Mouse (Mus musculus): Measurements from ENCODE around the gene A830018L16Rik. TPM values are rescaled to one million over a fixed set of nuclear protein-coding genes. Genes with fewer than 3 reads are reported as not detected.

Gene A830018L16Rik
- polyA plus RNA-seq, 1 experiment from 2014 or later: 2.4 TPM

GRCm38 (mm10) chr1:11881706-11882105 lies 467.8 kb downstream of the A830018L16Rik start:
- no peak for ATAC-seq (ENCODE audit: insufficient read depth, low FRiP score, low TSS enrichment)
- no peaks in the 10 kb centered on the region for H3K4me1 ChIP-seq (ENCODE audit: control insufficient read depth, insufficient read depth, low read length)
- 58% methylated on average over 2 of the region's 2 CpGs for WGBS
- H3K4me2 ChIP-seq (ENCODE audit: low read depth): no peak overlapping the region
- H3K4me3 ChIP-seq (ENCODE audit: low read depth, low read length): no peak overlapping the region
- H3K27me3 ChIP-seq (ENCODE audit: control insufficient read depth, insufficient read depth, low read length): no peaks in the 10 kb centered on the region
- no peaks in the 10 kb centered on the region for H3K36me3 ChIP-seq (ENCODE audit: control insufficient read depth, insufficient read depth, low read length)
- DNase-seq (ENCODE audit: low spot score): no peak
- H3K9me3 ChIP-seq (ENCODE audit: control insufficient read depth, low read length): no peaks in the 10 kb centered on the region
- no peak overlapping the region for H3K9ac ChIP-seq (ENCODE audit: low read length)
- H3K27ac ChIP-seq (ENCODE audit: low read depth, low read length): no peak overlapping the region

DNA sequence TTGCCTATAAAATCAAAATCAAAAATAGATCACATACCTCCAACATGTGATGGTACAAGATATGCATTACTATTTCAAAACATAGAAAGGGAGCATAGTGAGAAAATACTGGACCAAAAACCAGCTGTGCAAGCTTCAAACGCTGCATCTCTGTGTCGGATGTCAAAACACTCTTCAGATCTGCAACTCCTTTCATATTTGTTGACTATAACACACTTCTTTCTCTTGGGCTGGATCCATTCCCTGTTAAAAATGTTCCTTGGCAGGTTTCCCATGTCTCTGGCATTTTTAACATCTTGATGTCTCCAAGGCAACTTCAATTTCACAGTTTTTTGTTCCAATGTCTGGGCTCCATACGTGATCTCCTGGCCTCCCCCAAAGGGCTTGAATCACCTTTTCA lies 481.8 kb downstream of the A830018L16Rik start:
- no peaks in the 10 kb centered on the region for H3K27me3 ChIP-seq (ENCODE audit: control insufficient read depth, insufficient read depth, low read length)
- H3K9me3 ChIP-seq (ENCODE audit: control insufficient read depth, low read length): no peaks in the 10 kb centered on the region
- DNase-seq (ENCODE audit: low spot score) (no peak), ATAC-seq (ENCODE audit: insufficient read depth, low FRiP score, low TSS enrichment) (no peak)
- H3K4me3 ChIP-seq (ENCODE audit: low read depth, low read length): no peak overlapping the region
- H3K36me3 ChIP-seq (ENCODE audit: control insufficient read depth, insufficient read depth, low read length): no peaks in the 10 kb centered on the region
- no peak overlapping the region for H3K9ac ChIP-seq (ENCODE audit: low read length)
- H3K27ac ChIP-seq (ENCODE audit: low read depth, low read length): no peak overlapping the region
- H3K4me1 ChIP-seq (ENCODE audit: control insufficient read depth, insufficient read depth, low read length): no peaks in the 10 kb centered on the region
- 86% methylated on average over 3 of the region's 3 CpGs for WGBS
- no peak overlapping the region for H3K4me2 ChIP-seq (ENCODE audit: low read depth)

DNA sequence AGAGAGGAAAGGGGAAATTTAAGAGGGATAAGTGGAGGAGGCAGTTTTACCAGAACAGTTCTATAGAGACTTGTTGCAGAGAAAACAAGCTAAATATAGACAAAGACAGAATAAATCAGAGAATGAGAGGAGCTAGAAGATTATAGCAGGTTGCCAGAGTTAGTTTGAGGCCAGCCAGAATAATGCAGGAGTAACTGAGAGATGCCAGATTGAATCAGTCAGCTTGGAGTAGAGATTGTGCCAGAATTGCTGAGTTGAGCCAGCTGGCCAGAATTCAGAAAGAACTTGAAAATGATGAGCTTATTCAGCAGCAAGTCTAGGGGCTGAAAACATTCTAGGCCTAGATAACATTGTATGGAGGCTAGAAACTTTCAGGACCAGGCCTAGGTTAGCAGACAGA lies 502.0 kb downstream of the A830018L16Rik start:
- no peak for ATAC-seq (ENCODE audit: insufficient read depth, low FRiP score, low TSS enrichment)
- no peak overlapping the region for H3K4me2 ChIP-seq (ENCODE audit: low read depth)
- no peak for DNase-seq (ENCODE audit: low spot score)
- H3K27me3 ChIP-seq (ENCODE audit: control insufficient read depth, insufficient read depth, low read length): no peaks in the 10 kb centered on the region
- H3K4me3 ChIP-seq (ENCODE audit: low read depth, low read length): no peak overlapping the region
- H3K4me1 ChIP-seq (ENCODE audit: control insufficient read depth, insufficient read depth, low read length): no peaks in the 10 kb centered on the region
- H3K9me3 ChIP-seq (ENCODE audit: control insufficient read depth, low read length): no peaks in the 10 kb centered on the region
- H3K27ac ChIP-seq (ENCODE audit: low read depth, low read length): no peak overlapping the region
- H3K9ac ChIP-seq (ENCODE audit: low read length): no peak overlapping the region
- H3K36me3 ChIP-seq (ENCODE audit: control insufficient read depth, insufficient read depth, low read length): no peaks in the 10 kb centered on the region

DNA sequence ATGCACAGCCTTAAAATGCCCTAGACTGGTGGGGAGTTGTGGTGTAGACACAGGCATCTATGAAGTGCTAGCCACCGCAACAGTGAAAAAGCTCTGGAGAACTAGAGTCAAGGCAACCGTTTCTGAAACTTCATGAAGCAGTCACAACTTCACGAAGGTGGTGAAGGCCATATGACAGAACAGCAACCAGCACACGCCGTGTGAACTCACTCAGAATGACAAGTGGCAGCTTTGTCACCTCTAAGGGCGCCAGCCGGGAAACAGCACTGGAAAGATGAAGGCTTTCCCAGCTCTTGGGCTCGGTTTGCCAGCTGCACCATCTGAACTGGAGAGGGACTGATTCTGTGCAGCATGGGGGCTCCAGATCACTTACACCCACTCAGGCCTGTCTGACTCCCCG lies 523.1 kb downstream of the A830018L16Rik start:
- Histone ChIP-seq H3K4me2 (ENCODE audit: low read depth) (no peak overlapping the region), H3K9me3 (ENCODE audit: control insufficient read depth, low read length) (no peaks in the 10 kb centered on the region), H3K36me3 (ENCODE audit: control insufficient read depth, insufficient read depth, low read length) (no peaks in the 10 kb centered on the region), H3K9ac (ENCODE audit: low read length) (no peak overlapping the region), H3K4me3 (ENCODE audit: low read depth, low read length) (no peak overlapping the region), H3K27ac (ENCODE audit: low read depth, low read length) (no peak overlapping the region), H3K4me1 (ENCODE audit: control insufficient read depth, insufficient read depth, low read length) (no peaks in the 10 kb centered on the region), H3K27me3 (ENCODE audit: control insufficient read depth, insufficient read depth, low read length) (no peaks in the 10 kb centered on the region)
- 57% methylated on average over 9 of the region's 9 CpGs for WGBS
- DNase-seq (ENCODE audit: low spot score) (no peak), ATAC-seq (ENCODE audit: insufficient read depth, low FRiP score, low TSS enrichment) (no peak)

GRCm38 (mm10) chr1:11959421-11960206 lies 545.7 kb downstream of the A830018L16Rik start:
- no peak overlapping the region for H3K4me2 ChIP-seq (ENCODE audit: low read depth)
- H3K4me1 ChIP-seq (ENCODE audit: control insufficient read depth, insufficient read depth, low read length): no peaks in the 10 kb centered on the region
- no peak overlapping the region for H3K9ac ChIP-seq (ENCODE audit: low read length)
- H3K36me3 ChIP-seq (ENCODE audit: control insufficient read depth, insufficient read depth, low read length): no peaks in the 10 kb centered on the region
- 96% methylated on average over 2 of the region's 2 CpGs for WGBS
- H3K27ac ChIP-seq (ENCODE audit: low read depth, low read length): no peak overlapping the region
- no peaks in the 10 kb centered on the region for H3K27me3 ChIP-seq (ENCODE audit: control insufficient read depth, insufficient read depth, low read length)
- no peak overlapping the region for H3K4me3 ChIP-seq (ENCODE audit: low read depth, low read length)
- ATAC-seq (ENCODE audit: insufficient read depth, low FRiP score, low TSS enrichment): no peak
- H3K9me3 ChIP-seq (ENCODE audit: control insufficient read depth, low read length): no peaks in the 10 kb centered on the region
- no peak for DNase-seq (ENCODE audit: low spot score)

- no peak overlapping the region for H3K4me2 ChIP-seq (ENCODE audit: low read depth)
- H3K36me3 ChIP-seq (ENCODE audit: control insufficient read depth, insufficient read depth, low read length): no peaks in the 10 kb centered on the region
- no peak overlapping the region for H3K27ac ChIP-seq (ENCODE audit: low read depth, low read length)
- H3K4me3 ChIP-seq (ENCODE audit: low read depth, low read length): no peak overlapping the region
- H3K9me3 ChIP-seq (ENCODE audit: control insufficient read depth, low read length): no peaks in the 10 kb centered on the region
- WGBS: 88% methylated on average over 4 of the region's 4 CpGs
- H3K4me1 ChIP-seq (ENCODE audit: control insufficient read depth, insufficient read depth, low read length): no peaks in the 10 kb centered on the region
- DNase-seq (ENCODE audit: low spot score) (no peak), ATAC-seq (ENCODE audit: insufficient read depth, low FRiP score, low TSS enrichment) (no peak)
- H3K9ac ChIP-seq (ENCODE audit: low read length): no peak overlapping the region
- H3K27me3 ChIP-seq (ENCODE audit: control insufficient read depth, insufficient read depth, low read length): no peaks in the 10 kb centered on the region
Observed at GRCm38 (mm10) chr1:11982590-11983136, 568.8 kb downstream of the A830018L16Rik start.

- WGBS: 80% methylated on average over 3 of the region's 3 CpGs
- no peak for ATAC-seq (ENCODE audit: insufficient read depth, low FRiP score, low TSS enrichment)
Observed at GRCm38 (mm10) chr1:11990011-11990410, 576.1 kb downstream of the A830018L16Rik start.

DNA sequence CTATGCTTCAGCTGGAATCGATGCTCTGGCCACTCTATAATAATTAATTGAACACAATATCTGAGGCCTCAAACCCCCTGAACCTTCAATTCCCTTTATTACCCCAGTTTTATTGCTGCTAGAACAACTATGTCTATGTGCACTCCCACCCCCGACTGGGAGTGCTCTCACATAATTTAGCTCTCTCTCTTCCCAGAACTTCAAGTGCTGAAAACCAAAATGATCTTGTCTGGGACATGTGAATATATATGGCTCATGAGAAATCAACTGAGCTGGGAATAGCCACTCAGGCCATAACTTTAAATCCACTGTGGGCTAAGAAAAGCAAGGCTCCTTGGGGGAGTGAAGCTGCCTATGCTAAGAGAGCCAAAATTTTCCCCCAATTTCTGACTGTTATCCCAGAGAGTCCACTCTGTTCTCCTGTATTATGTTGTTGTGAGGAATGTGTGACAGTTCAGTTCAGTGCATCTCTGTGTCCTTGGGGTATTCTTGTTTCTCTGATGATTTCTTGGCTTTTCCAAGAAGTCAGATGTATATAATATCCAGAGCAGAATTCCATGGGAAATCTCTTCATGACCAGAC lies 582.5 kb downstream of the A830018L16Rik start:
- Histone ChIP-seq H3K4me1 (ENCODE audit: control insufficient read depth, insufficient read depth, low read length) (no peaks in the 10 kb centered on the region), H3K4me3 (ENCODE audit: low read depth, low read length) (no peak overlapping the region), H3K27ac (ENCODE audit: low read depth, low read length) (no peak overlapping the region), H3K9ac (ENCODE audit: low read length) (no peak overlapping the region), H3K36me3 (ENCODE audit: control insufficient read depth, insufficient read depth, low read length) (no peaks in the 10 kb centered on the region), H3K27me3 (ENCODE audit: control insufficient read depth, insufficient read depth, low read length) (no peaks in the 10 kb centered on the region), H3K9me3 (ENCODE audit: control insufficient read depth, low read length) (no peaks in the 10 kb centered on the region), H3K4me2 (ENCODE audit: low read depth) (no peak overlapping the region)
- WGBS: 35% methylated on average over 2 of the region's 2 CpGs
- ATAC-seq (ENCODE audit: insufficient read depth, low FRiP score, low TSS enrichment) (no peak), DNase-seq (ENCODE audit: low spot score) (no peak)

More at GRCm38 (mm10) chr1:11990011-11990410, 576.1 kb downstream of the A830018L16Rik start:
- Histone ChIP-seq H3K4me1 (ENCODE audit: control insufficient read depth, insufficient read depth, low read length) (no peaks in the 10 kb centered on the region), H3K9ac (ENCODE audit: low read length) (no peak overlapping the region), H3K27ac (ENCODE audit: low read depth, low read length) (no peak overlapping the region), H3K9me3 (ENCODE audit: control insufficient read depth, low read length) (no peaks in the 10 kb centered on the region), H3K4me3 (ENCODE audit: low read depth, low read length) (no peak overlapping the region), H3K27me3 (ENCODE audit: control insufficient read depth, insufficient read depth, low read length) (no peaks in the 10 kb centered on the region), H3K36me3 (ENCODE audit: control insufficient read depth, insufficient read depth, low read length) (no peaks in the 10 kb centered on the region), H3K4me2 (ENCODE audit: low read depth) (no peak overlapping the region)
- no peak for DNase-seq (ENCODE audit: low spot score)

DNA sequence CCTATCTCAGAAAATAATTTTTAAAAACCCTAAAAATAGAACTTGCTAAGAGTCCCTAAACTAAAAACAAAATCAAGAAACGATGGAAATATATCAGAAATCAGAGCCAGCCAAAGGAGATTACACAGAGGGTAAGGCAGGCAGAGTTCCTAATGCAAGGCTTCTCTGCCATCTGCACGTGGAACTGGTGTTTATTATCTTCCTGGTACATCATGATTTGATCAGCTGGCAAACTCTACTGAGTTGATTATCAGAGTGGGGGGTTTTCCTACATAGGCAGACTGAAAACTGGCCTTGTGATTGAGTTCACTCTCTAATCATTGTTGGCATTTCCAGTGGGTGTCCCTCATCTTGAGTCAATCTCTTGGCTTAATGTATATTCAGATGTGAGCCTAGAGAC lies 583.7 kb downstream of the A830018L16Rik start:
- no peaks in the 10 kb centered on the region for H3K36me3 ChIP-seq (ENCODE audit: control insufficient read depth, insufficient read depth, low read length)
- 76% methylated on average over 2 of the region's 2 CpGs for WGBS
- DNase-seq (ENCODE audit: low spot score): no peak

More for the DNA sequence above, 583.7 kb downstream of the A830018L16Rik start:
- Histone ChIP-seq H3K9ac (ENCODE audit: low read length) (no peak overlapping the region), H3K4me2 (ENCODE audit: low read depth) (no peak overlapping the region), H3K4me3 (ENCODE audit: low read depth, low read length) (no peak overlapping the region), H3K27ac (ENCODE audit: low read depth, low read length) (no peak overlapping the region), H3K4me1 (ENCODE audit: control insufficient read depth, insufficient read depth, low read length) (no peaks in the 10 kb centered on the region), H3K27me3 (ENCODE audit: control insufficient read depth, insufficient read depth, low read length) (no peaks in the 10 kb centered on the region), H3K9me3 (ENCODE audit: control insufficient read depth, low read length) (no peaks in the 10 kb centered on the region)
- ATAC-seq (ENCODE audit: insufficient read depth, low FRiP score, low TSS enrichment): no peak

Data from neural tube, embryonic 11.5 days (tissue).